Mouse (Mus musculus): Measurements from ENCODE around the gene 4930595D18Rik. TPM values are rescaled to one million over a fixed set of nuclear protein-coding genes. Genes with fewer than 3 reads are reported as not detected.

4930595D18Rik gene
- total RNA-seq, 2 experiments from 2014 or later, result not detected

- peak in 1 of 2 experiments; percentile 63 for DNase-seq (ENCODE audit: low spot score in 2 of 2)
These were observed 18.3 kb downstream of the 4930595D18Rik start, which contains the start of gene Traf3 for GRCm38 (mm10) chr12:111165831-111166591. TSS of gene Traf3 (plus strand) at chr12:111166370.

GRCm38 (mm10) chr12:111165146-111165812 is 19.0 kb downstream of the 4930595D18Rik start:
- DNase-seq (ENCODE audit: low spot score in 2 of 2), result peak in 1 of 2 experiments; percentile 44

- DNase-seq (ENCODE audit: low spot score in 2 of 2), result peak; percentile 81 to 94
These were observed 20.0 kb downstream of the 4930595D18Rik start for GRCm38 (mm10) chr12:111164310-111164751.

DNA sequence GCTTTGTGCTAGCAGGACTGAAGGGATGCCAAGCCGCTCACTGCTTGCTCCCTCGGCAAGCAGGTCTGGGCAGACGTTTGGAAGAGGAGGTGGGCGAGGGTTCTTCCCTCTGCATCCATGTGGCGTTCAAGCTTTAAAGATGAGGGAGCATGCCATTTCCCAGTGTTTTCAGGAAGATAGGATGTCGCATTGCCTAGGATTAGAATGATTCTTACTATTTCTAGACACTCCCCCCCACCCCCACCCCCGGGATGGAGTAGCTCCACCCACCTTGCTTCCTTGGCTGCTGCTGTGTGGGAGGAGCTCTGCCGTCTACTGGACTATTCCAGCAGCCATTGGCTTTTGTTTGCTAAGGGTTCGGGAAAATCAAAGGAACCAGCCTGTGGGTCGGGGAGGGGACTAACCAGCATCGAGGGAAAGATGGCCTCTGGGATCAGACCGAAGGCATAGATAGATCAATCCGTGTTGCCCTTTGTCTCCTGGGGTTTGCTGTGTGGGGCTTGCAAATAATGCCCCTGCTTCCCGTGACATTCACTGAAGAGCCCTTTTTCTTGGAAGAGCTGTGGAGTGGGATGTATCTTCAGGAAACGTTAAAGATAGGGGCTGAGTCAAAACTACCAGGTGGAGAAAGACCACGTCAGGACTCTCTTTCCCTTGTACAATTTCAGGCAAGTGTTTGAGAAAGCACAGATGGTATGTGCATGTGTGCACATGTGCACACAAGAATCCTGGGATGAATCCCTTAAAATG is 21.8 kb downstream of the 4930595D18Rik start:
- peak; percentile 35 to 53 for DNase-seq (ENCODE audit: low spot score in 2 of 2)

DNA sequence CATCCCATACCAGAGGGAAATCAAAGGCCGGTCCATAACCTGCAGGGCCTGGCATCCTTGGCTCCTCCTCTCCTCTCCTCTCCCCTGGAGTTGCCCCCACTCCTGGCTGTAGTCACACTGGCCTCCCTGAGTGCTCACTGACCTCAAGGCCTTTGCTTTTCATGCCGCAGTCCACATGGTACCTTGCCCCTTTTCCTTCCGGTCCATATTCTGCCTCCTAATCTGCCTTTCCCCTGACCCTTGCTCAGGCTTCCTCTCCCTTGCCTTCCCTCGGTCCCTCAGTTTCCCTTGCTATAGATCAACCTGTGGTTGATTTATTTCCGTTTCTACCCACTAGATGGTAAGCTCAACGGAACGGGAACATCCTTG is 22.4 kb downstream of the 4930595D18Rik start:
- DNase-seq (ENCODE audit: low spot score in 2 of 2), result no peak

- DNase-seq (ENCODE audit: low spot score in 2 of 2), result no peak
These were observed 23.4 kb downstream of the 4930595D18Rik start for GRCm38 (mm10) chr12:111160871-111161270.

DNA sequence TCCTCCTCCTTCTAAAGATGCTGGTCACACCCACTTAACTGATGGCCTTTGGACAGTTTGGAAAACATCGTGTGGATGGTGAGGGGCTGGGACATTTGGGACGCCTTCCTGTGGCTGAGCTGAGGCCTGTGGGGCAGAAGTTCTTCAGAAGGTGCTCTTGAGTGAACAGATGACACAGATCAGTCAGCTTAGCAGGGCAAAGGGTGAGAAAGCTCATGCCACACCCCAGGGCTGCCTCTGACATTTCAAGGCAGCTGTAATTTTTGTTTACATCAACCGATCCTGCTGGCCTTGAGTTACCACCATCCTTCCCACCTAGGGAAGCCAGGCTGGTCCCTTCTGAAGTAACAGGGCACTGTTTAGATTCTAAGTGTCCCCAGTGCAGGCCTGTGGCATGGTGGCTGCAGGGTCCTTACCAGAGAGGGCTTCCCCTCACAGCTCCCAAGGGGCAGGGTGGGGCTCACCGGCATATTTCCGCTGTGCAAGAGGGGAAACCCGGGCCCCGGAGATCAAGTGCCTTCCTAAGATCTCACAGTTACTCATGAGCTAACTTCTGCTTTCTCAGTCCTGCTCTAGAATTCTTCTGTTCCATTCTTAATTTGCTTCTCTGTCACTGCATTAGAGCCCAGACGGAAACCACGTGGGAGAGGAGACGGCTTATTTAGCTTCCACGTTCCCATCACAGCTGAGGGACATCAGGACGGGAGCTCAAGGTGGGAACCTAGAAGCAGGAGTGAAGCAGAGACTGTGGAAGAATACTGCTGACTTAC is 24.4 kb downstream of the 4930595D18Rik start:
- peak in 1 of 2 experiments; percentile 13 for DNase-seq (ENCODE audit: low spot score in 2 of 2)

DNA sequence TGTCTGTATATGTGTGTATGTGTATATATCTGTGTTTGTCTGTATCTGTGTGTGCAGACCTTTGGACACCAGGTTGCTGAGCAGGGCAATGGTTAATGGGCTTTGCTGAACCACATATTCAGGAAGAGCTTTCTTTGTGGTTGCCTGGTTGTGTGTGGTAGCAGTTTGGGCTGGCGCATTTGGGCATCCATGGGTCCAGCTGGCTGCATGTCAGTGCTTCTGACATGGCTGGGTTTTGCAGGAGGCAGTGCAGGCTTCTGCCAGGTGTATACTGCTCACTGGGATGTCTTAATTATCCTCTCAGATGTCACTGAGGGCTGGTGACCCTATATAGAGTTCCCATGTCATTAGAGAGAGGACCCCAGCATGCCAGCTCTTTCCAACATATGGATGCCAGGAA is 28.5 kb downstream of the 4930595D18Rik start:
- DNase-seq (ENCODE audit: low spot score in 2 of 2), result no peak

DNA sequence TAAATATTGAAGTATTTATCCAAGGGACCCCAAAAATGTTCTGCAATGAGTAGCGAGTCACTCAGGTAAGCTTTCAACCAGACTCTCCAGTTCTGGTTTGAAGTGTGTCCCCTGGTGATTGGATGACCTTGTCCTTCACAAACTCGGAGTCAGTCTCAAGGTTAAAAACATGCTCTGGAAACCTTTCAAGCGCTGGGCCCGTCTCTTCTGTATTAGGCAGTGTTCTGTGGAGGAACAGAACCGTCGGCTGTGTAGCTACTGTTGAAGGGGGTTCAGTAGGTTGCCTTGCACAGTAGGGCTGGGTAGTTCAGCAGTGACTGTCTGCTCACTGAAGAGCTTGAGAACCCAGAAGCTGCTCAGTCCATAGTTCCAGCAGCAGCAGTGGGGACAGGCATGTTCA is 29.6 kb downstream of the 4930595D18Rik start:
- DNase-seq (ENCODE audit: low spot score in 2 of 2), result no peak

GRCm38 (mm10) chr12:111153946-111154345 is 30.3 kb downstream of the 4930595D18Rik start:
- DNase-seq (ENCODE audit: low spot score in 2 of 2), result no peak

DNA sequence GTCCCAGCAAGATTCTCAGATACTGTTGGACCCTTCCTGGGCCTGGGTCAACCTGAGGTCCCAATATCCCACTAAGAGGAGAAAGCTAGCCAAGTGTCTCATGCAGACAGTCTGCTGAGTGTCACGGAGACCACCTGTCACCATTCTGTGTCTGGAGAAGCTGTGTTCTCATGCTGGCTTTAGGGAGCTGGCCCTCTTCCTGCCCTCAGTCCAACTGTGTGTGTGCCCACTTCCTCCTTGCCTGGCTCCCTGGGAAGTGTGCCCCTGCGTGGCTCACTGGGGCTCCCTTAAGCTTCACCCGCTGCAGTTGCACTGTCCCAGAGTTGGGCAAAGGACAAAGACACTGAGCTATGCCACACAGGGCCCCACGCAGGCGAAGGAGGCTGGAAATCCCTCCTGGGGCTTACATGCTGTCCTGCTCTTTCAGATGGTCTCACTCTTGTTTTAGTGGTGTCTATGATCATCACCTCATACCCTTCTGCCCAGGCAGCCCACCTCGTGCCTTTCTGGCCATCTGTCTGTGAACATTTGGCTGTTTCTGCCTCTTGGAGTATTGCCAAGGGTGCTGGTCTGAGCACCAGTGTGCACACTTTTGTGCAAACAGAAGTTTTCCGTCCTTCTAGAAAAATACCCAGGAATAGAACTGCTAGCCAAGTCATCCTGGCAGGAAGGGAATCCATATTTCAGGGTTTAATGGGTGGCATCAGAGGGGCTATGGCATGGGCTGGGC is 31.1 kb downstream of the 4930595D18Rik start:
- DNase-seq (ENCODE audit: low spot score in 2 of 2), result no peak

DNA sequence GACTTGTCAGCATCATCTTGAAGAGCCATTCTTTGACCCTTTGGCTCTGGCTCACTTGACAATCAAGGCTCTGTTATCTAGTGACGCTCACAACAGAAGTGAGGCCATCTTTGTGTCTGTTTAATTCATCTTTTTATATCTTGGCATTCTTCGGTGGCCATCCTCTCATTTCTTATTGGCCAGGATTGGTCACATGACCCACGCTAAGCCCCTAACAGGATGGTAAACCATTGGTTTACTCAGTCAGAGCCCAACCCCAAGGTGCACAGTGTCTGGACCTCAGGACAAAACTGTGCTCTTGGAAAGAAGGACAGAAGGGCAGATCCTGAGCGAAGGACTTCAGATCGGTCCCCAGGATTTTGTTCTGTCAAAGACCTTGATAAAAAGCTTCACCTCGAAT is 31.7 kb downstream of the 4930595D18Rik start:
- DNase-seq (ENCODE audit: low spot score in 2 of 2), result no peak

DNA sequence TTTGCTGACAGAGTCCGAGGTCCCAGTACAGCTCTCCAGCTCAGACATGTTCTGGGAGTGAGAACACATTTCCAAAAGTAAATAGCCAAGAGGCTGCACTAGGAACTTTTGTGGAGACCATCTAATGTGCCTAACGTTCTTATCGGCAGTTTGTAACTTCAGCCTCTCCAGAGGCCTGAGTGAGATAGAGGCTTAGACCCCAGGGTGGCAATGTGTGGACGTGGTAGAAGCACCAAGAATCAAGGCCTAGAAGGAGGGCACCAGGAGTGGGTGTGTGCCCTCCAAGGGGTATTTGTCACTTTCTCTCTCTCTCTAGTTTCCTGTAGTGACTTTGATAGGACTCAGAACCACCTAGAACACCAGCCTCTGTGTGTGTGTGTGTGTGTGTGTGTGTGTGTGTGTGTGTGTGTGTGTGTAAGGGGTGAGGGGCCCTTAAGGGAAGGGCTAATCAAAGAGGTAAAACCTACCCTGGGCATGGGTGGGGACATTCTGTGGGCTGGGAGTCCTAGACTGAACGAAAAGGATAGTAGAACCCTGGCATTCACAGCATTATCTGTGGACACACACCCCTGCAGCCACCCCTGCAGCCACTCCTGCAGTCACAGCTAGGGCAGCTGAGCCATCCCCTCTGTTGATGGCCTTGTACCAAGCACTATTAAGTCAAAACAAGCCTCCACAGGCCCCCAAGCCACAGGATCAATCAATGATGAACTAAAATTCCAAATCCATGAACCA is 32.7 kb downstream of the 4930595D18Rik start:
- no peak for DNase-seq (ENCODE audit: low spot score in 2 of 2)

GRCm38 (mm10) chr12:111150236-111150596 is 34.1 kb downstream of the 4930595D18Rik start:
- DNase-seq (ENCODE audit: low spot score in 2 of 2), result no peak

DNA sequence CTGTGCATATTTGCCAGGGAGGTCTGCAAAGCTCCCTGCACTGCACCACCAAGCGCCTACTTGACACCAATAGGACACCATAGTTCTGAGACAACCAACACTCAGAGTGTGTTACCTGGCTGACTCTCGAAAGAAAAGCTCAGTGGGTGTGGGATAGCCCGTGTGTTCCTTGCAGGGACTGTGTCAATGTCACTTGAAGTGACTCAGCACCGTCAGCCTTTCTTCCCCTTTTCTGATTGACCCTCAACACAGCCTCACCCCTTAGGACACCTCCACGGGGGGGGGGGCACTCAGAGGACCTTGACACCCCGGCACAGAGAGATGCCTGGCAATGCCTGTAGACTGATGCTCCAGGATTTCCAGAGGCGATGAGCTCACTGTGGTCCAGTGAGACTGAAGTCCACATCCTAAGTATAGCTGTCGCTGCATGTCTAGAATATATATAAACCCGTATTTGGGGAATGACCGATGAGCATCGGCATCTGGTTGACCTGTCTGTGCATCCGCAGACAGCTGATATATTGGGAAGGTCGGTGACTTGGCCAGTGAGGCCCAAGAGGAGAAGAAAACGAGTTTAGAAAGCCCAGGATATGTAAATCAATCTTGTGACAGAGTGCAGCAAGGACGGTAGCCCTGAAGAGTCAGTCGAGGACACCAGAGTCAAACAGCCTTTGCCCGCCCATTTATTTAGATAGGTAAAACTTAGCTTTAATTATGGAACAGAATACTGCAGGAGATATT is 34.6 kb downstream of the 4930595D18Rik start:
- DNase-seq (ENCODE audit: low spot score in 2 of 2), result no peak

GRCm38 (mm10) chr12:111145269-111145668 is 39.0 kb downstream of the 4930595D18Rik start:
- DNase-seq (ENCODE audit: low spot score in 2 of 2), result peak; percentile 75 to 87

DNA sequence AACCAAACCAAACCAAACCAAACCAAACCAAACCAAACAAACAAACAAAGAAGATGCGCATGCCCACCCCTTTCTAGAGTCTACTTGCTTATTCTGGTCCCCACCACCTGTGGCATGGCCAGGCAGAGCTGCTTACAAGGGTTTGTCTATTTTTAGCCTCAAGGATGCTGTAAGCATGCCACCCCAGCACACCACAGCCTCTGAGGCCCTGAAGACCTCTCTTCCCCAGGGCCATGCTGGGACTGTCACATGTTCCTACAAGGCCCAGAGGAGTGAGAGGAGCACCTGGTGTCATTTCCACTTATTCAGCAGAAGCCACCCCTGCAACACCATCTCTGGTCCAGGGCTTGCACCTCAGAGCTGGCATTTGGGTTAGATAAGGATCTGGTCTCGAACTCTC is 39.7 kb downstream of the 4930595D18Rik start:
- DNase-seq (ENCODE audit: low spot score in 2 of 2), result no peak

- DNase-seq (ENCODE audit: low spot score in 2 of 2), result no peak
These were observed 40.7 kb downstream of the 4930595D18Rik start for GRCm38 (mm10) chr12:111143509-111144063.
